Mouse (Mus musculus): ENCODE measurements around the gene Tmem167.

The Tmem167 gene

DNA sequence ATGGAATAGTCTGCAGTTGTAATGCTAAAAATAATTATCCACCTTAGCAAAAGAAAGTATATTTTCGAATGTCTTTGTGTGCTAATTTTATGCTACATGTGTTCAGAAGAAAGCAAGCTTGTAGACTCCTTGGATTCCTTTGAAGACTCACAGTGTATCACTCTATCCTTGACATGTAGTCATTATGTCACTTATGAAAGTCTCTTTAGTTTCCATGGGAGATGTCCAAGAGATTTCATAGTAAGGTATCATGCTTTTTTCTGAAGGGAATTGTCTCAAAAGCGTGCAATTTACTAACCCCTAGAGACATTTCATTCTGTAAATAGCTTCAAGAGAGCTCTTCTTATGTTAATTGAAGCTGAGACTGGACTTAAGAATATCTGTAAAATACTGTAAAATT is 97.8 kb downstream of the Tmem167 start:
- no peak for DNase-seq

DNA sequence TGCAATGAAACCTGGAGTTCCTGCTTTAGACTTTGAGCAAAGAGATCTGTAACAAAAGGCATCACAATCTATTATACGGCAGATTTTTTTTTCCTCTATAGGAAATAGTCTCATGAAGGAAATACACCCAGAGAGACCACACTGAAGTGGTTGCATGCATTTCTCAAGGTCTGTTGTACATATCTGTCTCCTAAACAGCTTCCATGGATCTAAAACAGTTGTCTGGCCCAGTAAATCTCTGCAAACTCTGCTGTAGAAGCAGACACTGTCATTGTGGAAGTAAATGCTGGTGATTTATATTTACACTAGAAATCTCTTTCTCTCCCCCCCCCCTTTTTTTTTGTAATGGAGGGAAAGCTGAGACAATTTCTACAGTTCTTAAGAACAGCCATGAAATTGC is 99.1 kb downstream of the Tmem167 start:
- DNase-seq: no peak

DNA sequence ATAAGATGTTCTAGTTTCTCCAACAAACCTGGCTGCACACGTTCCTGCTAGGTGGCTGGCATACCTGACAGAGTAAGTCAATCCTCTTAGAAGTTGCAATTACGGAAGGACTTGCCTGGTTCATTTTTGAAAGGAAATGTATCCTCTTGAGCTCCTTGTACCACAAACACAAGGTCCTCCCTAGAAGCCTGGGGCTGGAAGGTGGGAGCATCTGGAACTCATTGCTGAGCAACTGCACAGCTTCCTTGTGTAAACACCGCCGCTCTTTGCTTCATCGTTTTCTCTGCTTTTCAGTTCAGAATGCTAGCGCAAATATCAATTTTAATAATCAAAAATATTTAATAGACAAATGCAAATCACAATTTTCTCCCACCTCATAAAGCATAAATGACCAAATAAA is 102.9 kb downstream of the Tmem167 start:
- no peak for DNase-seq
